In the genomic region with DNA sequence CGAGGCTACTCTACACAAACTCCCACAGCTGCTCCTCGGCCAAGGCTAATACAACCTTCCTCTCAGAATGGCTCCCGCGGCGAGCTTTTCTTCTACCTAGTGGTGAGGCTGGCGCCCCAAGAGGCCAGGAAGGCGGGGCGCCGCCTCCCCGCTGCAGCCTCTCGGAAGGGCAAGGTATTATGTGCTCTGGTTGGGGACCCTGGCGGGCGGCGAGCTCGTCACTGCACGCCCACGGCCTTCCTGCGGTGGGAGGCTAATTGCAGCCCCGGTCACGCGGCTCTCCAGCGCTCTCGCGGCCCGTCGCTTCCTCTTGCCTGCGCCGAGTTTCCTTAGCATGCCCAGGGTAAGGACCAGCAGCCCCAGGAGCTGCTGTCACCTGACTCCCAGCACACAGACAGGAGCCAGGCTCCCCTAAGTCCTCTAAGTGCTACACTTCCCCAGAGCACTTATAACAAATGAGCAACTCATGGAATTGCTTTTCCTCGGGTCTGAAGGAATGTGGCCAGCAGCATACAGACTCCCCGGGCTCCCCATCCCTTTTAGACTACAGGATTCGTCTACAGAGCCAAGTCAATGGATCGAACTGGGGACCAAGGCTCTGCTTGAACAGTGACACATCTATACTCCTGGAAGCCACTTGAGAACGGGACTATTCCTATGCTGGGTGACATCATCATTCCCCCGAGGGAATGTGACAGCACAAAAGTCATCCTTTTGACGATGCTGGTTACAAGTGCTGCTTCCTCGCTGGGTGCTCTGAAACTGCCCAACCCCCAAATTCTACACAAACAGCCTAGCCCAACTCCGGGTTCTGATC, we compare ENCODE assay signal across 9 mouse cellular contexts. TPM values are rescaled to one million over a fixed set of nuclear protein-coding genes. Genes with fewer than 3 reads are reported as not detected.
A peak's percentile ranks its signal among the peaks of the same experiment; 100 is the strongest.
DNase-seq lines count a peak whose midpoint lies in the region; ATAC-seq lines count a peak whose summit lies in the region.
"Had no signal": no experiment of that assay in that cellular context is flagged by ENCODE, and none has a peak within 500 bp of the region (broad histone marks: within the 10 kb centered on the region; RNA-seq: fewer than 3 reads in every experiment).

No protein-coding gene starts in this region.

- no peaks in the 10 kb centered on the region for H3K9me3 ChIP-seq in intestine, embryonic 14.5 days (ENCODE audit: control insufficient read depth, low read length)
- no peaks in the 10 kb centered on the region for H3K9me3 ChIP-seq in limb, embryonic 13.5 days
- H3K9me3 ChIP-seq in midbrain, embryonic 12.5 days: no peaks in the 10 kb centered on the region

- peaks cover 44% of the 10 kb centered on the region for H3K4me1 ChIP-seq in intestine, embryonic 14.5 days (replicated peaks; ENCODE audit: control insufficient read depth, insufficient read depth, low read length)
- peaks cover 23% of the 10 kb centered on the region for H3K4me1 ChIP-seq in limb, embryonic 13.5 days
- H3K4me1 ChIP-seq in midbrain, embryonic 12.5 days: peaks cover 25% of the 10 kb centered on the region

- peaks cover 14% of the 10 kb centered on the region for H3K36me3 ChIP-seq in intestine, embryonic 14.5 days (ENCODE audit: control insufficient read depth, insufficient read depth, low read length)
- peaks cover 30% of the 10 kb centered on the region for H3K36me3 ChIP-seq in limb, embryonic 13.5 days
- peaks cover 31% of the 10 kb centered on the region for H3K36me3 ChIP-seq in midbrain, embryonic 12.5 days

- peak overlapping the region; percentile 37 for H3K4me3 ChIP-seq in intestine, embryonic 14.5 days (ENCODE audit: low read depth, low read length)
- H3K4me3 ChIP-seq in limb, embryonic 13.5 days: peak overlapping the region; percentile 49
- H3K4me3 ChIP-seq in midbrain, embryonic 12.5 days: peak overlapping the region; percentile 49

- peak overlapping the region; percentile 75 for H3K4me2 ChIP-seq in intestine, embryonic 14.5 days (ENCODE audit: low read length)
- H3K4me2 ChIP-seq in limb, embryonic 13.5 days (replicated peaks): peak overlapping the region; percentile 88
- peak overlapping the region; percentile 83 for H3K4me2 ChIP-seq in midbrain, embryonic 12.5 days (replicated peaks)

- peak; percentile 42 for ATAC-seq in intestine, embryonic 14.5 days (replicated peaks; ENCODE audit: low FRiP score, low TSS enrichment, low read depth)
- peak; percentile 84 for ATAC-seq in limb, embryonic 13.5 days (ENCODE audit: low FRiP score, low read depth)
- ATAC-seq in midbrain, embryonic 12.5 days (ENCODE audit: low FRiP score, low read depth): peak; percentile 75
- no peak for ATAC-seq in erythroblast, adult 5-6 weeks (replicated peaks; ENCODE audit: low FRiP score, poor library complexity, severe bottlenecking)

- WGBS in intestine, embryonic 14.5 days: 2% methylated on average over 35 of the region's 37 CpGs
- WGBS in limb, embryonic 13.5 days: 3% methylated on average over 37 of the region's 37 CpGs
- 2% methylated on average over 37 of the region's 37 CpGs for WGBS in midbrain, embryonic 12.5 days

- H3K27me3 ChIP-seq in intestine, embryonic 14.5 days (replicated peaks; ENCODE audit: control insufficient read depth, insufficient read depth, low read length): no peaks in the 10 kb centered on the region
- no peaks in the 10 kb centered on the region for H3K27me3 ChIP-seq in limb, embryonic 13.5 days
- peaks cover 8% of the 10 kb centered on the region; the same call in 1 of the 2 replicates for H3K27me3 ChIP-seq in midbrain, embryonic 12.5 days

- peak; percentile 66 for DNase-seq in ZHBTc4 (ENCODE audit: low read depth, low spot score)
- peak; percentile 66 to 73 for DNase-seq in cerebellum, postnatal 25 days
- peak; percentile 39 for DNase-seq in gastrocnemius, postnatal 25 days
- DNase-seq in intestine, embryonic 14.5 days (ENCODE audit: low spot score): peak; percentile 82
- peak; percentile 32 to 56 for DNase-seq in spleen, adult 18-20 months

- H3K9ac ChIP-seq in intestine, embryonic 14.5 days (ENCODE audit: low read length): peak overlapping the region; percentile 47
- peak overlapping the region; percentile 70 for H3K9ac ChIP-seq in limb, embryonic 13.5 days
- peak overlapping the region; percentile 60 for H3K9ac ChIP-seq in midbrain, embryonic 12.5 days (replicated peaks)

- peak overlapping the region; percentile 75 for H3K27ac ChIP-seq in intestine, embryonic 14.5 days (ENCODE audit: low read depth)
- no peak overlapping the region; the same call in 1 of the 2 replicates for H3K27ac ChIP-seq in limb, embryonic 13.5 days
- H3K27ac ChIP-seq in midbrain, embryonic 12.5 days (replicated peaks): peak overlapping the region; percentile 56; the same call in 1 of the 2 replicates

RNA-seq across cellular contexts. Expression of a gene that starts 19.5 kb away (rescaled TPM):
- not detected for total RNA-seq in gastrocnemius, postnatal 25 days (2021)
- polyA plus RNA-seq in intestine, embryonic 14.5 days (2014; fragmentation: Nextera tagmentation; extraction: Ambion mirVana): not detected in 2 replicates
- not detected in 2 replicates for polyA plus RNA-seq in limb, embryonic 13.5 days (2015; fragmentation: Nextera tagmentation; extraction: Ambion mirVana)
- not detected in 2 replicates for polyA plus RNA-seq in midbrain, embryonic 12.5 days (2016; fragmentation: Nextera tagmentation; extraction: Ambion mirVana)
- not detected in 2 replicates for total RNA-seq in erythroblast, adult 5-6 weeks (2015; ENCODE audit: low replicate concordance)
- not detected in 2 replicates for total RNA-seq in erythroblast, adult 5-6 weeks (2017; ENCODE audit: low replicate concordance)
- polyA plus RNA-seq: frontal cortex, adult 2 months had no signal

RNA-seq across cellular contexts. Expression of a gene that starts 19.6 kb away (rescaled TPM):
- total RNA-seq in gastrocnemius, postnatal 25 days (2021): 1 to 10 TPM; 8.3 to 8.8 TPM
- 21.9 and 24.5 TPM in 2 replicates for polyA plus RNA-seq in intestine, embryonic 14.5 days (2014; fragmentation: Nextera tagmentation; extraction: Ambion mirVana)
- 1.1 and 1.8 TPM in 2 replicates for polyA plus RNA-seq in limb, embryonic 13.5 days (2015; fragmentation: Nextera tagmentation; extraction: Ambion mirVana)
- polyA plus RNA-seq in midbrain, embryonic 12.5 days (2016; fragmentation: Nextera tagmentation; extraction: Ambion mirVana): 4.2 and 5.2 TPM in 2 replicates
- total RNA-seq in erythroblast, adult 5-6 weeks (2015; ENCODE audit: low replicate concordance): not detected in 2 replicates
- not detected in 2 replicates for total RNA-seq in erythroblast, adult 5-6 weeks (2017; ENCODE audit: low replicate concordance)

RNA-seq across cellular contexts. Expression of a gene that starts 34.0 kb away (rescaled TPM):
- 10 to 100 TPM; 54.2 to 59.3 TPM for total RNA-seq in gastrocnemius, postnatal 25 days (2021)
- 64.3 and 70.5 TPM in 2 replicates for polyA plus RNA-seq in intestine, embryonic 14.5 days (2014; fragmentation: Nextera tagmentation; extraction: Ambion mirVana)
- polyA plus RNA-seq in limb, embryonic 13.5 days (2015; fragmentation: Nextera tagmentation; extraction: Ambion mirVana): 72.3 and 76.9 TPM in 2 replicates
- polyA plus RNA-seq in midbrain, embryonic 12.5 days (2016; fragmentation: Nextera tagmentation; extraction: Ambion mirVana): 50.1 and 55.8 TPM in 2 replicates
- total RNA-seq in erythroblast, adult 5-6 weeks (2015; ENCODE audit: low replicate concordance): 16.9 and 23.6 TPM in 2 replicates
- total RNA-seq in erythroblast, adult 5-6 weeks (2017; ENCODE audit: low replicate concordance): 2.2 and 10.2 TPM in 2 replicates
